Comparison of ENCODE assay signal across 9 mouse cellular contexts in the genomic region with DNA sequence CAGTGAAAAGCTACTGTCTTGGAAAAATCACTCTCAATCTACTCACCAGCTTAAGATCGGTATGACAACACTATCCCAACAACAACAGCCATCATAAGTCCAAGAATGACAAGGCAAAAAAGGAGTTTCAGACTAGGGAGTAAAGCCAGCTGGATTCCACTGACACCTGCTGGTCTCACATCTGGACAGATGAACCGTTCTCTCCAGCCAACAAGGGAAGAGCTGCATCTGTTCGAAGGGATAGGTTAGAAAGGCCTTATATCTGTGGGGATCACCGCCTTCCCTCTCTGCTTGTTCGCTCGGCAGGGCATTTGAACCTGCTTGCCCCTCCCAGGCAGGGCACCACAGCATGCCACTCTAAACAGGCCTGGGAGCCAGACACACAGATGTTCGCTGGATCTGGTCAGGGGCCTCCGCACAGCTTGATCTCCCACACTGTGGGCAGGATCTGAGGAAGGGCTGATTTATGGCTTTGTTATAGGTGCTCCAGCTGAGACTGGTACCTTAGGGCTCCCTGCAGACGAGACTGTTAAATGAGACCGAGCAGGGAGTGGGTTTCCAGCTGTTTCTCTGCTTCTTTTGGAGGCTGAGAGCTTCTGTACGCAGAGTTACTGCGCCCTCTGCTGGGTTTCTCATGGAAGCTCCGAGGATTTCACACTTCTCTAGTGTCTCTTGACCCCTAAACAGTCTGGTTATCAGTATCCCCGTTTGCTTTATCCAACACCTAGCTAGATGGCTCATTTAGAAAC. TPM values are rescaled to one million over a fixed set of nuclear protein-coding genes. Genes with fewer than 3 reads are reported as not detected.
DNase-seq lines count a peak whose midpoint lies in the region; ATAC-seq lines count a peak whose summit lies in the region.
"Had no signal": no experiment of that assay in that cellular context is flagged by ENCODE, and none has a peak within 500 bp of the region (broad histone marks: within the 10 kb centered on the region; RNA-seq: fewer than 3 reads in every experiment).

No protein-coding gene starts in this region.

- peak; percentile 64 for ATAC-seq in forebrain, embryonic 14.5 days
- peak; percentile 82 for ATAC-seq in hindbrain, embryonic 14.5 days (ENCODE audit: low FRiP score)
- no peak for ATAC-seq in monocyte, adult 5-6 weeks (replicated peaks; ENCODE audit: insufficient number of reproducible peaks, low FRiP score, low TSS enrichment, poor library complexity, severe bottlenecking)

- no peak overlapping the region for H3K9ac ChIP-seq in forebrain, embryonic 14.5 days (ENCODE audit: low read length)
- no peak overlapping the region for H3K9ac ChIP-seq in hindbrain, embryonic 14.5 days

- no peaks in the 10 kb centered on the region for H3K9me3 ChIP-seq in forebrain, embryonic 14.5 days (replicated peaks; ENCODE audit: control insufficient read depth, low read length)
- H3K9me3 ChIP-seq in hindbrain, embryonic 14.5 days (ENCODE audit: control insufficient read depth, low read length) = no peaks in the 10 kb centered on the region

- WGBS in forebrain, embryonic 14.5 days = 25% methylated on average over 14 of the region's 14 CpGs
- 21% methylated on average over 14 of the region's 14 CpGs for WGBS in hindbrain, embryonic 14.5 days

- H3K27ac ChIP-seq in forebrain, embryonic 14.5 days (ENCODE audit: low read depth, low read length) = no peak overlapping the region
- H3K27ac ChIP-seq in hindbrain, embryonic 14.5 days = no peak overlapping the region

- H3K4me2 ChIP-seq in forebrain, embryonic 14.5 days (ENCODE audit: low read length) = peak overlapping the region; percentile 35
- H3K4me2 ChIP-seq in hindbrain, embryonic 14.5 days (replicated peaks) = peak overlapping the region; percentile 41

- no peaks in the 10 kb centered on the region for H3K4me1 ChIP-seq in forebrain, embryonic 14.5 days (ENCODE audit: control insufficient read depth, insufficient read depth, low read length)
- no peaks in the 10 kb centered on the region for H3K4me1 ChIP-seq in hindbrain, embryonic 14.5 days (replicated peaks; ENCODE audit: control insufficient read depth, insufficient read depth, low read length)

- no peak overlapping the region for H3K4me3 ChIP-seq in forebrain, embryonic 14.5 days (ENCODE audit: low read depth, low read length)
- no peak overlapping the region for H3K4me3 ChIP-seq in hindbrain, embryonic 14.5 days (replicated peaks; ENCODE audit: low read length)

- no peaks in the 10 kb centered on the region for H3K36me3 ChIP-seq in forebrain, embryonic 14.5 days (ENCODE audit: control insufficient read depth, insufficient read depth, low read length)
- H3K36me3 ChIP-seq in hindbrain, embryonic 14.5 days (replicated peaks; ENCODE audit: control insufficient read depth, insufficient read depth) = no peaks in the 10 kb centered on the region
- no peaks in the 10 kb centered on the region for H3K36me3 ChIP-seq in splenic B cell, adult 2 months (ENCODE audit: control insufficient read depth, insufficient read depth, low read length, poor library complexity, severe bottlenecking)

- no peaks in the 10 kb centered on the region for H3K27me3 ChIP-seq in forebrain, embryonic 14.5 days (replicated peaks; ENCODE audit: control insufficient read depth, insufficient read depth, low read length)
- H3K27me3 ChIP-seq in hindbrain, embryonic 14.5 days (ENCODE audit: control insufficient read depth, insufficient read depth, low read length) = no peaks in the 10 kb centered on the region
- H3K27me3 ChIP-seq in splenic B cell, adult 2 months (ENCODE audit: control insufficient read depth, insufficient read depth, low read length, poor library complexity, severe bottlenecking) = no peaks in the 10 kb centered on the region

- DNase-seq in Muller cell, postnatal 12 days (ENCODE audit: inconsistent ontology term) = peak; percentile 12
- DNase-seq in brain, adult 2 months (ENCODE audit: low read depth, low spot score) = peak; percentile 75
- peak; percentile 87 for DNase-seq in forebrain, embryonic 14.5 days (ENCODE audit: low spot score)
- DNase-seq in hindbrain, embryonic 14.5 days (ENCODE audit: low spot score) = peak; percentile 91
- peak; percentile 12 for DNase-seq in left cerebral cortex, adult 11 months (ENCODE audit: low spot score)
- DNase-seq in lung, postnatal 4 days = peak; percentile 33 to 43
- DNase-seq in splenic B cell, adult 2 months (ENCODE audit: low read depth, low spot score) = peak; percentile 1

RNA-seq across cellular contexts. Expression of a gene that starts 25.5 kb away (rescaled TPM):
- not detected in 2 replicates for polyA plus RNA-seq in forebrain, embryonic 14.5 days (2014; fragmentation: Nextera tagmentation; extraction: Ambion mirVana)
- not detected in 2 replicates for polyA plus RNA-seq in hindbrain, embryonic 14.5 days (2014; fragmentation: Nextera tagmentation; extraction: Ambion mirVana)
- not detected in 3 replicates for total RNA-seq in monocyte, adult 5-6 weeks (2017)
- polyA plus RNA-seq: gonadal fat pad, adult 2 months had no signal

RNA-seq across cellular contexts. Expression of a gene that starts 58.3 kb away (rescaled TPM):
- polyA plus RNA-seq in forebrain, embryonic 14.5 days (2014; fragmentation: Nextera tagmentation; extraction: Ambion mirVana) = not detected in 2 replicates
- polyA plus RNA-seq in hindbrain, embryonic 14.5 days (2014; fragmentation: Nextera tagmentation; extraction: Ambion mirVana) = not detected in 2 replicates
- 0.19 TPM in 1 of 3 replicates, not detected in the others for total RNA-seq in monocyte, adult 5-6 weeks (2017)

Comparison
In these comparisons a context has a peak if more than half of its experiments do, and no peak if none do; other contexts are left out.
1. DNase-seq: peak in every context shown above with its lines; median percentile 91 in hindbrain, embryonic 14.5 days; 87 in forebrain, embryonic 14.5 days; 75 in brain, adult 2 months; 38 in lung, postnatal 4 days; 12 in Muller cell, postnatal 12 days; 12 in left cerebral cortex, adult 11 months; 1 in splenic B cell, adult 2 months.